Comparison of ENCODE assay signal across 17 mouse cellular contexts in the genomic region with DNA sequence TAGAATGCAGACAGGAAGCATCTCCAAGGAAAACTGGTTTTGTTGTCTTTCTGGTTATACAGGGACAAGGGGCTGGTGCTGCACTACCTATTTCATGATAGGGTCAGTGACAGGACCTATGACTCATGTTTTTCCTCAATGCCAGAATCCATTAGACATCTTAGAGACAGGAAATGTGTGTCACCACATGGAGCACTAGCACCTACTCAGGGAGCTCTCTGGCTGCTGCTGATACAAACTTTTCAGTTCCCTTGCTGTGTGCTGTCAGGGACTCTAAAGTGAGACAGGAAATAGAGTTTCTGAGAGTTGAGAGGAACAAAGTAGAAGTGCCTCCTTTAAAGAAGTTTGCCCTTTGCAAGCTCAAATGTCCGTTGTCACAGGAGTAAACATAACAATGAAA. TPM values are rescaled to one million over a fixed set of nuclear protein-coding genes. Genes with fewer than 3 reads are reported as not detected.
DNase-seq lines count a peak whose midpoint lies in the region; ATAC-seq lines count a peak whose summit lies in the region.
"Had no signal": no experiment of that assay in that cellular context is flagged by ENCODE, and none has a peak within 500 bp of the region (broad histone marks: within the 10 kb centered on the region; RNA-seq: fewer than 3 reads in every experiment).

No protein-coding gene starts in this region.

- no peak overlapping the region for H3K9ac ChIP-seq in heart, embryonic 14.5 days (ENCODE audit: low read length)
- H3K9ac ChIP-seq in forebrain, embryonic 12.5 days, result no peak overlapping the region
- H3K9ac ChIP-seq: embryonic facial prominence, embryonic 13.5 days; forebrain, embryonic 13.5 days; midbrain, embryonic 13.5 days had no signal

- no peak for DNase-seq in heart, adult 9 months (ENCODE audit: low spot score in 2 of 2)
- DNase-seq in CD4-positive helper T cell, adult 2 months (ENCODE audit: low read depth, low spot score), result peak; percentile 18
- no peak for DNase-seq in adrenal gland, postnatal 36 days
- DNase-seq: adrenal gland, postnatal 14 days; cerebellum, postnatal 14 days; lung, postnatal 14 days; right cerebral cortex, postnatal 4 days had no signal

- H3K27ac ChIP-seq in heart, embryonic 14.5 days (replicated peaks in 1 of 2; ENCODE audit: control insufficient read depth in 1 of 2, insufficient read depth in 1 of 2, low read depth in 2 of 2, low read length in 2 of 2), result no peak overlapping the region
- no peak overlapping the region for H3K27ac ChIP-seq in forebrain, embryonic 12.5 days
- H3K27ac ChIP-seq: embryonic facial prominence, embryonic 13.5 days; forebrain, embryonic 13.5 days; heart, embryonic 10.5 days; layer of hippocampus, adult 2 months; midbrain, embryonic 13.5 days had no signal

- peaks cover 4 to 5% of the 10 kb centered on the region in 2 experiments; a peak in 3 of 4 replicates for H3K4me1 ChIP-seq in heart, embryonic 14.5 days (ENCODE audit: control insufficient read depth in 2 of 2, insufficient read depth in 2 of 2, low read length in 2 of 2)
- peaks cover 80% of the 10 kb centered on the region for H3K4me1 ChIP-seq in megakaryocyte, embryonic 14.5 days
- H3K4me1 ChIP-seq in forebrain, embryonic 12.5 days, result no peaks in the 10 kb centered on the region
- H3K4me1 ChIP-seq: embryonic facial prominence, embryonic 13.5 days; forebrain, embryonic 13.5 days; midbrain, embryonic 13.5 days had no signal

- ATAC-seq in heart, embryonic 14.5 days (ENCODE audit: insufficient number of reproducible peaks, insufficient read depth, low FRiP score, low read depth), result peak; percentile 35; the same call in 1 of the 2 replicates
- ATAC-seq in activated CD4-positive, CD25-positive, alpha-beta regulatory T cell, adult 4 months, result peak; percentile 70
- ATAC-seq in forebrain, embryonic 12.5 days (ENCODE audit: low FRiP score), result no peak
- ATAC-seq: forebrain, embryonic 13.5 days; hindbrain, embryonic 16.5 days; midbrain, embryonic 13.5 days had no signal

- 23% methylated on average over 1 of the region's 1 CpGs for WGBS in heart, embryonic 14.5 days
- WGBS in forebrain, embryonic 12.5 days, result 86% methylated on average over 1 of the region's 1 CpGs

- no peaks in the 10 kb centered on the region for H3K36me3 ChIP-seq in heart, embryonic 14.5 days (ENCODE audit: control insufficient read depth, insufficient read depth, low read length)
- peaks cover 4% of the 10 kb centered on the region for H3K36me3 ChIP-seq in megakaryocyte, embryonic 14.5 days (replicated peaks; ENCODE audit: low read length)
- no peaks in the 10 kb centered on the region for H3K36me3 ChIP-seq in forebrain, embryonic 12.5 days (replicated peaks)
- H3K36me3 ChIP-seq: embryonic facial prominence, embryonic 13.5 days; heart, embryonic 10.5 days; midbrain, embryonic 13.5 days had no signal

- H3K4me2 ChIP-seq in heart, embryonic 14.5 days (ENCODE audit: low read length), result no peak overlapping the region
- no peak overlapping the region for H3K4me2 ChIP-seq in forebrain, embryonic 12.5 days
- H3K4me2 ChIP-seq: embryonic facial prominence, embryonic 13.5 days; forebrain, embryonic 13.5 days; midbrain, embryonic 13.5 days had no signal

- no peak overlapping the region for H3K4me3 ChIP-seq in heart, embryonic 14.5 days (ENCODE audit: control insufficient read depth in 1 of 2, insufficient read depth in 1 of 2, low read depth in 1 of 2, low read length in 2 of 2)
- peak overlapping the region; percentile 2 for H3K4me3 ChIP-seq in megakaryocyte, embryonic 14.5 days (replicated peaks)
- no peak overlapping the region for H3K4me3 ChIP-seq in forebrain, embryonic 12.5 days (replicated peaks)
- H3K4me3 ChIP-seq: embryonic facial prominence, embryonic 13.5 days; forebrain, embryonic 13.5 days; heart, embryonic 10.5 days; layer of hippocampus, adult 2 months; midbrain, embryonic 13.5 days had no signal

- no peaks in the 10 kb centered on the region for H3K27me3 ChIP-seq in heart, embryonic 14.5 days (ENCODE audit: control insufficient read depth, insufficient read depth, low read length)
- H3K27me3 ChIP-seq in megakaryocyte, embryonic 14.5 days (replicated peaks), result no peaks in the 10 kb centered on the region
- H3K27me3 ChIP-seq in forebrain, embryonic 12.5 days, result no peaks in the 10 kb centered on the region
- H3K27me3 ChIP-seq: embryonic facial prominence, embryonic 13.5 days; forebrain, embryonic 13.5 days; midbrain, embryonic 13.5 days had no signal

- H3K9me3 ChIP-seq in heart, embryonic 14.5 days (ENCODE audit: control insufficient read depth, low read length), result no peaks in the 10 kb centered on the region
- H3K9me3 ChIP-seq in megakaryocyte, embryonic 14.5 days, result no peaks in the 10 kb centered on the region
- H3K9me3 ChIP-seq in forebrain, embryonic 12.5 days, result no peaks in the 10 kb centered on the region
- H3K9me3 ChIP-seq: embryonic facial prominence, embryonic 13.5 days; forebrain, embryonic 13.5 days; heart, embryonic 10.5 days; midbrain, embryonic 13.5 days had no signal

RNA-seq across cellular contexts. Expression of gene Gtpbp4, which starts 31.4 kb away (rescaled TPM):
- polyA plus RNA-seq in heart, embryonic 14.5 days (2014; fragmentation: Nextera tagmentation; extraction: Ambion mirVana), result 49.9 and 51.9 TPM in 2 replicates
- 10 to 100 TPM; 71.5 to 73.1 TPM for polyA plus RNA-seq in activated CD4-positive, CD25-positive, alpha-beta regulatory T cell, adult 4 months (2017; shearing (Covaris generic))
- 2.9 TPM in 1 of 2 replicates, not detected in the other for polyA plus RNA-seq in megakaryocyte, embryonic 14.5 days (2012; ENCODE audit: insufficient read depth, low replicate concordance)
- total RNA-seq in adrenal gland, postnatal 36 days (2021), result 10 to 100 TPM; 64.4 to 76.0 TPM
- 88.1 and 96.2 TPM in 2 replicates for polyA plus RNA-seq in forebrain, embryonic 12.5 days (2016; fragmentation: Nextera tagmentation; extraction: Ambion mirVana)

Comparison
In these comparisons a context has a peak if more than half of its experiments do, and no peak if none do; other contexts are left out.
1. RNA of gene Gtpbp4, which starts 31.4 kb away (polyA plus RNA-seq): 88.1 to 96.2 TPM in forebrain, embryonic 12.5 days, 71.5 to 73.1 TPM in activated CD4-positive, CD25-positive, alpha-beta regulatory T cell, adult 4 months and 49.9 to 51.9 TPM in heart, embryonic 14.5 days; 2.9 TPM in megakaryocyte, embryonic 14.5 days; every median in the first group is over 10 times any median in the second.